Mouse (Mus musculus): Measurements from ENCODE around the gene Adam19.
A peak's percentile ranks its signal among the peaks of the same experiment; 100 is the strongest.

The Adam19 gene

DNA sequence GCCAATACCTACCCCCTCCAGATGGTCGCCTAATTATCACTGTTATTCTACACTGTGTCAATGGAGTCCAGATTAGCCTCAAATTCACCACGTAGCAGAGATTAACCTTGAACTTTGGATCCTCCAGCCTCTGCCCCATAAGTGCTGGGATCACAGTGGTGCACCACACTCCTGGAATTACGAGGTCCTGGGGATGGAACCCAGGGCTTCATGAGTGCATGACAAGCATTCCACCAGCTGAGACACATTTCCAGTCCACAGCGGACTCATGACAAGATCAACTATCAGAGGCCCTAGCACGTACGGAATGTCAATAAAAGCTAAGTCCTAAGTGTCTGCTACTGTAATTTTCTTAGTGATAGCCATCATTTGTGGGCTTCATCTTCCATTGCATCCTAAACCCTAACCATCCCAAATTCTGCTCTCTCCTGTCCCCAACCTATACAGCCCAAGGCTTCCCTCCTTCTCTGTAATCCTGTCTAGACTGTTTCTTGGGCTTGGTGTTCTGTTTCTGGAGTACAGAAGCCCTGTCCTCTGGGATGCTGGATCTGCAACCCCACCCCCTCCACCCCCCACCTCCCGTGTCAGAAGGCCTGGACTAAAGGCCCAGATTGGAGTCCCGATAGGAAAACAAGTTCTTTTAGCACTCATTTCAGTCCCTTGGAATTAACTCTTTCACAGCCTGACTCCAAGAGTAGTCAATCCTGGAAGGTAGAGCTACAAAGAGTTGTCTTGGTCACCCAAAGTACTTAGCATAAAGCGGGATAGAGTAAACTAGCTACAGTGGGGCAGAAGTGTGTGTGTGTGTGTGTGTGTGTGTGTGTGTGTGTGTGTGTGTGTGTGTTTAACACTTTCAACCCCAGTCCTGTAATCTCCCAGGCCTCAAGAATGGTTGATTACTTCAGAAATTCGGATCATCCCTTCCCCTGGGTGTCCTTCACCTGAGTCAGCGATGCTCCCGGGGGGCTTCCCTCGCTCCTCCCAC, 589 bp upstream of the Adam19 start:
- no peak for DNase-seq

DNA sequence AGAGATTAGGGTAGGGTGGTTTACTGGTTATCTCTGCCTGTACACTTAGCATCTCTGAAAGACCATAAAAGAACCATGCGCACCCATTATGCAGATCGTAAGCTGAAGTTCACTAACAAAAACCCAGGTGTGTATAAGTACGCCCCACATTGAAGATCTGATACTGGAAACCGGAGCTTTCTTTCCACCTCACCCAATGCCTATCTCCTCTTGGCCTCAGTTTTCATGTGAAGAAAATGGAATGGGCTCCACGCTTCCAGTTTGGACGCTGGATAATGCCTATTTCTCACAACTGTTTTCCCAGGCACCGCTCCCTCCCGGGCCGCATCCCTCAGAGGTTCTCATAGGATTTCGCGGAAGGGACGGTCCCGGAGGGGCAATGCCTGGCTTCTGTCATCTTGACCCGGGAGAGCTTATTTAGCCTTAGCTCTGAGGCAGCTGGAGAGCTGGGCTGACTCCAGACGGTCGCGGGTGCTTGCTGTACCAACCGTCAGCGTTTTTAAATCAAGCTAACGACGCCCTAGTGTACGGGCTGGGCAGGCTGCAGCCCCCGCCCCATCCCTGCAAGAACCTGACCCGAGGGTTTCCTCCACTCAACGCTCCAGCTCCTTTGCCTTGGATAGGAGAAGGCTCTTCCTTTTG, 1.1 kb downstream of the Adam19 start:
- peak in 1 of 2 experiments; percentile 40 for DNase-seq

DNA sequence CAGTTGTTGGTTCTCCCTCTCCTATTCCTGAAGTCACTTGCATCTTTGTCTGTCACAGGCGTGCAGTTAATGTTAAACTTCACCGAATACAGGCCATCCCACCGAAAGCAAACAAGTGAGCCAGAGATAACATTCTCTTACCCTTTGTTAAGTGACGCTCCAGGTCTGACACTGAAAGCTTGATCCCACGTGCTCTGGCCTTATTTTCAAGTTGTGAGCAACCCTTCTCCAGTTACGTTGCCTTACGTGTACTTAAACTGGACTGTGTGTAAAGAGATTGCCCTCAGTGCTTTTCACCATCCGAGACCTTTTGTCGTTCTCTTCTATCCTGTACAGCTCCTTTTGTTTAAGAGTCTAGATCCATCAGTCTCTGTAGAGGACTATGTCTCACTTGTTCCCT, 2.2 kb downstream of the Adam19 start:
- no peak for DNase-seq

DNA sequence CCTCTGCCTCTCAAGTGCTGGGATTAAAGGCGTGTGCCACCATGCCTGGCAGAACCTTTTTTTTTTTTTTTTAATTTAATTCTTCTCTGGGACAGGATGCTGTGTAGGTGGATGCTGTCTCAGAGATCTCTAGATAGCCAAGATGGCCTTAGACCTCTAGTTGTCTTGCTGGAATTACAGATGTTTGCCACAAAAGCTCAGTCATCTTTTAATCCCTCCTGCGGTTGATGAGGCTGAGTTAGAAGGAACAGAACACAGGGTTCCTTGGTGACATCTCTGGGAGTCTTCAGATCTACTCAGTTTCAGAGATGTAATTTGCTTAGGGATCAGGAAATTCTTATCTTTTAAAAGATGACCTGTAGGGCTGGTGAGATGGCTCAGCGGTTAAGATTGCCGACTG, 3.1 kb downstream of the Adam19 start:
- no peak for DNase-seq

DNA sequence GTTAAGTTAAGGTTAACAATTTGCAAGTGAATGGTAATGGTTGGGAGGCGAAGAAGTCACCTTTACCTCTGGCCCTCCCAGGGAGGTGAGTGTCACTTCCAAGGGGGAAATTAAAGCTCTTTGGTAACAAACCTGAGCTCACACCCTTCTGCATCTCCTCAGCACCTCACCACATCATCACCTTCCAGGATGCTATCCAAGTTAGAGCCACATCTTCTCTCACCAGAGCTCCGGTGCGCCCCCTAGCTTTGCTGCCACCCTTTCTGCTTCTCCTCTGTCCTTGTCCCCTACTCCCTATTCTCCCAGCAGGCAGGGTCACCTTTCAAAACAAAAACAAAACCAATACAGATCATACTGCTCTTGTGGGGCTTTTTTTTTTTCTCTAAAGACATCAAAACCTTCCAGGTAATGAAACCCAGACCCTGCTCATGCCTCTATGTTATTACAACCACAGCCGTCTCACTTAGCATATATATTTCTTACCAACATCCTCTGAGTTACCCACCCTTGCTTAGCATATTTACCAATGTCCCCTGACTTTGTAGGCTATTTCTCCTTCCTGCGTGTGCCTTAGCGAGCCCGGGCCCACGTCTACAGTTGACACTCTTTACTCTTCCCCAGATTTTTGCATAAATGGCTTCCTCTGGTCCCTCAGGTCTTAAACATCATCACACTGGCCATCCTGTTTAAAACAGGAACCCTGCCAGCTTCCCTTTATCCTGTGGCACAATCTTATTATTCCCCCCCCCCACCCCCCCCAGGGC, 4.3 kb downstream of the Adam19 start:
- no peak for DNase-seq

DNA sequence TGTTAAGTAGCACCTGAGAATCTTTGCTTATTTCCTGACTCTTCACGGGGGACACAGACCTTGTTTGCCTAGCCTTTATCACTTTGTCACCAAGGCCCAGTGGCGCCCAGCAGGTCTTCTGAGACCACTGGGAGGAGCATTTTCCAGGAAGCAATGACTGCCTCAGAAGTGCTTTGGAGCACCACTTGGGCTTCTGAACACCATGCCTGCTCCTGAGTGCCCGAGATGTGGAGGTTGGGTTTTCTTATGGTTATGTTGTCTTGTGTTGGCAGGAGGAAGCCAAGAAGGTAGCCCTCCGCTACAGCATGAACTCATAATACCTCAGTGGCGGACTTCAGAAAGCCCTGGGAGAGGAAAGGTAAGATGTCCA, 4.8 kb downstream of the Adam19 start:
- DNase-seq = no peak

DNA sequence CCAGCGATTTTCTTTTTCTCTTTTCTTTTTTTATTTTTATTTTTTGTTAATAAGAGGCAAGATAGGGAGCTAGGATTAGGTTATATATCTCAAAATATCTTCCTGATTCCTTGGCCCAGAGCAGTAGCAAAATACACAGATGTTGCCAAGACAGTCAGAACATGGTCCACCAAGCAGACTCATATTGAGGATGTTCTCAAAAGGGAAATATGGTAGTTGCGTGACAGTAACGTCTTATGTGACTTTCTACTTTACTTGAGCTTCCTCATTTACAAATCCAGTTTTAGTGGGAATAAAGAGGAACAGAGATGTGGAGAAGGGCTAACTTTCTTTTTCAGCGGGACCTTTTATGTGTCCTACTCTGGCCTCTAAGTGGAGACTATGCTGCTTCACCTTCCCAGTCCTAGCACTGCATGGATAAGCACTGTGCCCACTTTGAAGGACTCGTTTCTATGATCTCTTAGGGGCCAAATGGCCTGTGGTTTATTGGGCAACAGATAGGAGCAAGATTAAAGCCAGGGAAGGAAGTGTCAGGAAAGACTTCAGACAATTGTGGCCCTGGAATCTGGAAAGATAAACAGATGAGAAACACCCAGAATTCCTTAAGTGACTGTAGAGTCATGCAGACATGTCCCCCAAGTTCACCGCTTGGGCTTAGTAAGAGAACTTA, 6.1 kb downstream of the Adam19 start:
- DNase-seq = no peak

DNA sequence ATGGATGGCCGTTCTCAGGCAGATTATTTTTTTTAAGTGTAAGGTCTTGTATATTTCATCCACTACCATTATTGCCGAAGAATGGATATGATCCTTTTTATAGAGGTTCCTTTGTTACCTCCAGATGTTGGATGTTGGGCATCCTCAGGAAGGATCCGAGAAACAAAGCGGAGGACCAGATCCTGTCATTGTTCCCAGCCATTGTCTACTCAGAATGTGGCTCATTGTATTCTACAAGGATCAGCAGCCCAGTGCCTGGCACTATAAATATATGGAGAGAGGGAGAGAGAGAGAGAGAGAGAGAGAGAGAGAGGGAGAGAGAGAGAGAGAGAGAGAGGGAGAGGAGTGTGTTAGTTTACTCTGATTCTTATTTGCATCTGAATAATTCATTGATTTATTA, 6.8 kb downstream of the Adam19 start:
- DNase-seq = no peak

DNA sequence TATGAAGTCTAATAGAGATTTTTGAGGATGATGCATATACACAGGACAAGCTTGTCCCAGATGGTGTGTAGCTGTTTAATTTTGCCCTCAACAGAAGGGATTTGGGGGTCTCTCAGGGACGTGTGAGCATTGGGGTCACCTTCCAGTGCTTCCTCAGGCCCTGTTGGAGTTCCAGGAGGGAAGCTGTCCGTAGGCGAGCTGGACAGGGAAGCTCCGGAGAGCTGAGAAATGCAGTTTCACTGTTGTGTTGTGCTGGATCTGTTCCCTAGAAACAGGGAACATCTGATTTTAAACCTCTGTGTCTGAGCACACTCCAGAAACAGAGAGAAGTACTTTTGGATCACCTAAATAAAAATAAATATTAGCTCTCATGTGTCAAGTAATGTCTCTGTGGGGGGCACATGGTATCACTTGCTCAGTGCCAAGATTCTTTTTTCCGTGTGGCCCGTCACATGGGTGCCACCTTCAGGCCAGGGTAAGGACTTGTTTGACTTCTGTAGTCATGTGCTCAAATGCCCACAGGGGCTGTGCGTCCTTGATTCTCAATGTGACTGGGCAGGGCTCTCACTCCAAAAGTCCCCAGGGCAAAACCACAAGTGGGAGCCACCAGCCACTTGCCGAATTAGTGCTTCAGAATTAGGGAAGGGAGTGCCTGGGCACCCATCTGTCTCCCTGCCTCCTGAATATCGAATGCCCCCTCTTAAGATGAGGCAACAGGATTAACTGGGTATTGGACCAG, 7.4 kb downstream of the Adam19 start:
- DNase-seq = no peak

DNA sequence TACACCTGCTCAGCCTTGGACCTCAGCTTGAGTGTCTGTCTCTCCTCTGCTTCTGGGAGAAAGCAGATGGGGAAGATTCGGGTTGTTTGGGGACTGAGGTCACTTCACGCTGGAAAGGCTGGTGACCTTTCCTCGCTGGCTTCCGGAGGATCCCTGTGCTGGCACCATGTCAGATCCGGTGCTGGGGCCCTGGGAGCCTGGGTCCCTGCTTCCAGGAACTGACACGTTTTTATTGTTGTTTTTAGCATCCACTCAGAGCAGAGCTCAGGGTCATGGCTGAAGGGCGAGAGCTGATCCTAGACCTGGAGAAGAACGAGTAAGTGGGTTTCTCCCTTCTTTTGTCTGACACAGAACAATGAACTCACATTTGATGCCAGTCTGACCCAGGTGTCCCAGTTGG, 9.0 kb downstream of the Adam19 start:
- peak in 1 of 2 experiments; percentile 31 for DNase-seq

DNA sequence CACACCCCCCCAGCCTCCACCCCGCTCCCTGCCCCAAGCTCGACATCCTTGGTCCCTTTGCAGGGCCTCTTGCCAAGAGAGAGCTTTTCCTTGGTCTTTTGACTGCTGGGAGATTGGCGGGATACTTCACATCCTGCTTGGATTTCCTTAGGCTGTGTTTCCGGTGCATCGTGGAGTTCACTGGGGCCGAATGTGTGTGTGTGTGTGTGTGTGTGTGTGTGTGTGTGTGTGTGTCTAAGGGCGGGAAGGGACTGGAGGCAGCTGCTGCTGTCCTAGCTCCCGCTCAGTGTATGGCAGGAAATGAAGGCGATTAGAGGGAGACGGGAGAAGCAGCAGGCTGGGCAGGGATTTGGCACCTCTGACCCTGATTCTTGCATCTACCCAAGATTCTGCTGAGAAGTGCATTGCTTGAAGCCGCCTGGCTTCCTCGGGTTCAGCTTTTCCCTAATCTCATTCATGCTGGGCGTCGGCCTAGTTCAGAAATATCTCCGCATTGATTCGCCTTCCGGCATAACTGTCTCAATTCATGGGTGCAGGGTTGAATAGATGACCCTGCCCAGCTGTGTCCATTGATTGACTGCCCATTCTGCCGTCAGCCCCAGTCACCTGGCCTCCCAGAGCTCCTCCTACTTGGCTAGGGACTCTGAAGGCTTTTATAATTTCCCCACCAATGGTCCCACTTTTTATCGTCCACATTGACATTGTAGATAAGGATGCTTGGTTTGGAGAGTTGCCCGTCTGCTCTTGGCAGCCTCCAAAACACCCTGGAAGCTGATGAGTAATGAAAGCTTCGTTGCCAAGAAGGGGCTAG, 9.6 kb downstream of the Adam19 start:
- peak; percentile 46 to 60 for DNase-seq

DNA sequence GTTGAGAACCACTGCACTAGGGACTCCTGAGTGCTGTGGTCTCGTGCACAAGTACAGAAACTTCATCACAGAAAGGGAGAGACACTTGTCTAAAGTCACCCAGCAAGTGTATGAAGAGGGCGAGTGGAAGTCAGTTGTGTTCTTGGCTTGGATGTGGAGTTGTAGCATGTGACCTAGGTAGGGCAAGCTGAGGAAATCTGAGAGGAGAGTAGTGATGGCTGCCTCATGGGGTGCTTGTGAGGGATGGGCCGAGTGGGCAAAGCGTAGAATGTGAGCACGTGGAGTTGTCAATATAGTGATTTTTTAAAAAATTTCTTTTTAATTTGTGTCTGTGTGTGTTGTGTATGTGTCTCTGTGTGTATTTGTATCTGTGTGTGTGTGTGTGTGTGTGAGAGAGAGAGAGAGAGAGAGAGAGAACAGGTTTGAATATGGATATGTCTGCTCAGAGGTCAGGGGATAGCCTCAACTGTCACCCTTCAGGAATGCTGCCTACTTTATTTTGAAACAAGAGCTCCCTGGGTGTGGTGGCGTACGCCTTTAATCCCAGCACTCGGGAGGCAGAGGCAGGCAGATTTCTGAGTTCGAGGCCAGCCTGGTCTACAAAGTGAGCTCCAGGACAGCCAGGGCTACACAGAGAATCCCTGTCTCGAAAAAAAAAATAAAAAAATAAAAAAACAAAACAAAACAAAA, 11.7 kb downstream of the Adam19 start:
- DNase-seq = no peak

DNA sequence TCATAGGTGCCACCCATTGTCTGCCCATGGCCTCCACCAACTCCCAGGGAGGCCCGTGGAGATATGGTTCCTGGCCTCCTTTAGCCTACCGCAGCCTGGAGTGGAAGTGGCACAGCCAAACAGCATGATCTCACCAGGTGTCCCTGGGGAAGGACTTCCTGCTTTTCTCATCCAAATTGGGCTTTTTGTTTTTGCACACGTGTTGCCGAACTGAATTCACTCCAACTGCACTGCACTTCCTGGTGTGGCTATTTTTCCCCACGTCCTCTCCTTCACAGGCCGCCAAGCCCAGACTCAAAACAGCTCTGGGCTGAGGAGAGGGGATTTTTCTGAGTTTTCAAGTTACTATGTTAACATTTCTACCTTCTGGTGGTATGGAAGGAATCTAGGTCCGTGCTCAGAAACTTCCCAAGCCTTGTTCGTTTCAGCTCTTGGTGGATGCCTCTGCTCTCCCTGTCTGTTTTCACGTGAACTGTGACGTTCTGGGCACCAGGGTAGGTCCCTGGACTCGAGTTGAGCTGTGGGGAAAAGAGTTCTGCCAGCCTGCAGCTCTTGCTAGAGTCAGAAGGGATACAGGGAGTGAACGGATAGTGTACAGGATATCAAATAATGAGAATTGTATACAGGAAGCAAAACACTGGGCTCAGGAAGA, 13.1 kb downstream of the Adam19 start:
- DNase-seq = no peak

DNA sequence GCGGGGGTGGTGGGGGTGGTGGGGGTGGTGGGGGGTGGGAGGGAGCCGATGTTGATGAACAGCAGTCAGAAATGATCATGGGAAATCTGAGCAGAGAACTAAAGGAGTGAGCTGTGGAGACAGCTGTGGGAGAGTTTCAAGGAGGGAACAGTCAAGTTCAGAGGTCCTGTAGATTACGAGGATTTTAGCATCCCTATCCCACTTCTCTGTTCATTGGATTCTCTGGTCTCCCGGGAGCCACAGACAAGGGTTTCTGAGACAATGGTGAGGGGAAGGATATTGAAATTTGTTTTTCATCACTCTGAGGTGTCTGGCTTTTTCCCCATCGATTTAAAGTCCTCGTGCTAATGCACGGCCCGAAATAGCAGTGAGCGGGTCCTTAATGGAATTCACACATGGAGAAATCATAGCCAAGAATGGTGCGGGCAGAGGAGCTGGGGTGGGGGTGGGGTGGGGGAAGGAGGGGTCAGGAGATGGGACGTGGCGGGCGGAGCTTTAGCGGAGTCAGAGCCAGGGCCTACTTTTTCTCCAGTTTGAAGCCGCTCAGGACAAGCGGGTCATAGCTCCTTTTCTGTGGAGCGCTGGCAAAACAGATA, 13.7 kb downstream of the Adam19 start:
- DNase-seq = no peak

DNA sequence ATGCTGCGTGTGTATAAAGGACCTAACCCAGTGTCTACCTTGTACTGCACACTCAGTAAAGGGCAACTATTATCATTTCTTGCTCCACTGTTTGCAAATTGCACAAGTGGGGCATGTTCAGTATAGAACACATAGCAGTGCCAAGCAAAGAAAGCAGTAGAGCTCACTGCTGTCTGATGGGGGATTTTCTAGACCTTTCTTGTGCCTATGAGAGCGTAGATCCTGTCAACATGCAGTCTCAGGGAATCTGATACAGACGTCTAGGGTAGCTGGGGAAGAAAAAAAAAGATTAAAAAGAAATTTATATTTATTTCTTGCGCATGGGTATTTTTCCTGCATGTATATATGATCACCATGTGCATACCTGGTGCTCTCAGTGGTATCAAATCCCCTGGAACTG, 14.4 kb downstream of the Adam19 start:
- DNase-seq = no peak

DNA sequence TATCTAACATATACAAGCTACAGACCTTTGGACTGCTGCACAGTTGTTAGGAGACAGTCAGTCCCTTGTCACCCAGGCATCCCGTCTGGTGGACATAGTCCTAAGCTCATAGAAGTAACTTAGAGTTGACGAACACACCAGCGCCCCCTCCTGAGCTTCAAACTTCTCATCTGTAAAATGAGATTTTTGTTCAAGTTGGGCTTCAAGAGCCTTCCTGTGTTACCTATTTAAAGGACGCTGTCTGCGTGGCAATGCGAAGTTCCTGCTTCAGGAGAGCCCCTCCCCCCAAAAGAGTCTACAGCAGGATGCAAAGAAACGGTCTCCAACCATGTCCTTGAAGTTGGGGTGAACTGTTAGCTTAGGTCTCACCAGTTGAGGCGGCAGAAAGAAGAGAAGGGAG, 15.0 kb downstream of the Adam19 start:
- DNase-seq = no peak

DNA sequence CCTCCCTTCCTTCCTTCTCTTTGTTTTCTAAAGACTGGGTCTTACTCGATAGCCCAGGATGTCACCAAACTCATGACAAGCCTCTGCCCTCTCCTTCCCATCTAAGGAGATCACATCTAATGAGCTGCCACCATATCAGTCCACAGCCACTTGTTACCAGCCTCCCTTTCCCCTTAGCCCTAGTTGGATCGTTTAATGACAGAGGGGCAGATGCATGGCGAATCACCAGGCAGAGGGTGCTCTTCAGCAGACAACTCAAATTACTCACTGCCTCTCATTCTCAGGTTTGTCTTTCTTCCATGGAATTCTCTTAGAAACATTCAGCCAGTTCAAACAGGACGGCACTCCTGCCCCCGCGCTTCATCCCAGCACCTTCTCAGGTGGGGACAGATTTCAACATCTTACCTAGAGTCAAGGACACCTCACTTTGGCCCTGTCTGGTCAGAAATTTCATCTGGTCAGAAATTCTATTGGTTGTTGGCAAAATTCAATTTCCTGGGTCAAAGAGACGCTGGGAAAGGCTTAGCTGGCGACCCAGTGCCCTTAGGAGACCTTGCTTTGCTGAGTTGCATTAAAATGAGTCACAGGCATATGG, 16.8 kb downstream of the Adam19 start:
- no peak for DNase-seq

DNA sequence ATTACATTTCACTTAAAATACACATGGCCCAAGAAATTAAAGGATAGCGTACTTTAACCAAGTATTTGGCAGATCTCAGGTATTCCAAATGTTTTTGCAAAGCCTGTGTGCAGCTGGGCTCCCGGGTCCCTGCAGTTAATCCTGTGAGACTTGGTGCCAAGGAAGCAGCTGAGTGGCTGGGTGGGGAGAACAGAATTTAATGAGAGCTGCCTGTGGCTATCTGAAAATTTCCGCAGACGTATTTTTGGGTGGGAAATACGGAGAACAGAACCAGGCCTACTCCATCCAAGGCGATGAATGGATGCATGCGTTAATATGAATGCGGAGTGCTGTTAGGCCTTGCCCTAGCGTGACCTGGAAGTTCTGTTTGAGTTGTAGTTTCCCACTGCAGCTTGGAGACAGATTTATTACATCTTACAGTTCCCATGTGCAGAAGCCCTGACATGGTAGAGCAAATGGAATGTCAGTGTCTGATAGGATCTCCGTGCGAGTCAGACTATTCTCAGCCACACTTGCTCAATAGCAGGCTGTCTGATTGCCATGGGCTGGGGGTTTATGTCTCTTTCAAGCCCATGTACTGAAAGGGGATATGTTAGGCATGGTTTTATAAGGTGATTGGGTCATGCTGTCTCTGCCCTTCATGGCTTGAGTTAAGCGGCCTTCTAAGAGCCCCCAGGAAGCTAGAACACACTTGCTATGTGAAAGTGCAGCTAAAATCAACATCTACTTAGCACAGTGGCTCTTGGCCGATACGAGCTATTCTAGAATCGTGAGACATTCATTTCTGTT, 17.5 kb downstream of the Adam19 start:
- DNase-seq = no peak
